Mouse (Mus musculus): ENCODE results near the gene Cdk5.
"Not testable (repeated sequence)": the region's sequence is repeated elsewhere in the genome, so short reads cannot be mapped to it uniquely, and the experiment has no call there.

Cdk5 gene

DNA sequence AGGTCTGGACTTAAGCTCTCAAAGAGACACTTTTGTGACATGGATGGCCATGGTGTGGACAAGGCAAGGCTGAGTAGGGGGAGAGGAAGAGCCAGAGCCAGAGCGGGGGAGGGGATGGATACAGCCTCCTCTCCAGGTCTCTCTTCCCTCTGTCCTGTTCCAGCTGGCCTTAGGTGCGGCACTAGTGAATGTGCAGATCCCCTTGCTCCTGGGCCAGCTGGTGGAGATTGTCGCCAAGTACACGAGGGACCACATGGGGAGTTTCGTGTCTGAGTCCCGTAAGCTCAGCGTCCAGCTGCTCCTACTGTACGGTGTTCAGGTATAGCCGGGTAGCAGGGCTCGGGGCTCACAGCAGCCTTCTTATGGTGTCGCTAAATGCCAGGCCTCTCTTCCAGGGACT is 23.0 kb downstream of the Cdk5 start:
- DNase-seq (ENCODE audit: low read depth in 1 of 2, low spot score in 2 of 2): no peak

GRCm38 (mm10) chr5:24399686-24400085 is 23.6 kb downstream of the Cdk5 start:
- DNase-seq (ENCODE audit: low read depth in 1 of 2, low spot score in 2 of 2): no peak

GRCm38 (mm10) chr5:24396254-24396653 is 27.1 kb downstream of the Cdk5 start:
- not testable (repeated sequence) for DNase-seq (ENCODE audit: low read depth in 1 of 2, low spot score in 2 of 2)

DNA sequence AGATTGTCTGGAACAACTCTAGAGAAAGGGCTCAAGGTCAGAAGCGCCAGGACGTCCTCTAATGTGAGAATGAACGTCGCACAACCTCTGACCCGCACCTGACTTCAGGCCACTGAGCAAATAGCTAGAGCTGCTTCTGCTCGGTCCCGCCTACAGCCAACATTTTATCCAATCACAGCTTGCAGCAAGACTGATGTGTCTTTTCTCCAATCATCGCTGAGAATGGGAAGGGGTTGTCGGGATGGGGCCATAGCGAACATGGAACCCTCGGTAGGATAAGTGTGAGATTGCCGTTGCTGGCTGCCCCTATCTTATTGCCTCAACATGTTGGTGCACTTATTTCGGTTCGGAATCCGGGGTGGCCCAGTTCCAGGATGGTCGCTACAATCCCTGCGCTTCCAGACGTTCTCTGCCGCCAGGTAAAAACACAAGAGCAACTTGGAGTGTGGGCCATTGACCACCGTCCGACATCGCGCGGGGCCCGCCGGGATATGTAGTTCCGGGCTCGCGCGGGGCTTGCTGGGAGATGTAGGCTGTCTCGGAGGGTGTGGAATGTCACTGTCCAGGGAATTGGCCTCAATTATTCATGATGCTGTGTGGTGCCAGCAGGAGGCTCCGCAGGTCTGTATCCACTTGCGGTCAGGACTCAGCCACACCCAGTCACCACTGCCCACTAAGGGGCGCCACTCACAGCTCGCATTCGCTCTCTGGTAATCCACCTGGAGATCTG is 29.0 kb downstream of the Cdk5 start:
- DNase-seq (ENCODE audit: low read depth in 1 of 2, low spot score in 2 of 2): peak; percentile 83 to 85

- peak; percentile 80 for DNase-seq (ENCODE audit: low read depth in 1 of 2, low spot score in 2 of 2)
These were observed 29.8 kb downstream of the Cdk5 start, which contains the start of gene Abcb8 for GRCm38 (mm10) chr5:24393392-24393997. Gene Abcb8, plus strand, starts transcription at chr5:24393663.

DNA sequence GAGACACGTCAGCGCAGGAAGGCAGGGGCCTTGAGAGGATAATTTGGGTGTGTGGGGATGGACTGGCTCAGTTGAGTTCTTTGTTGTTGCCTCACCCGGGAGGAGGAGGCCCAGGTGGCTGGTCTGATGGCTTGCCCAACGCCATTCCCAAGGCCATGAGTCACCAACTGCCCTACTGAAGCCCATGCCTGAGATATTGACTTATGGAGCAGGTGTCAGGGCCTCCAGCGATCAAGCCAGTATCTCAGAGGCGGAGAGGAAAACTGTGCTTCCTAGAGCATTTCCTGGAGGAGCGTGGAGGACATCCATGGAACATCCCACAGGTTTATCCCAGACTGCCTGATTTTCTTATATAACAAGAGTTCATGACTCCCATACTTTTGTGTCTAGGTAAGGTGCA is 30.6 kb downstream of the Cdk5 start:
- DNase-seq (ENCODE audit: low read depth in 1 of 2, low spot score in 2 of 2): no peak

GRCm38 (mm10) chr5:24391864-24392263 is 31.5 kb downstream of the Cdk5 start, which contains the start of gene Atg9b:
Gene Atg9b, minus strand, starts transcription at chr5:24392143.
- DNase-seq (ENCODE audit: low read depth in 1 of 2, low spot score in 2 of 2): no peak

- no peak for DNase-seq (ENCODE audit: low read depth in 1 of 2, low spot score in 2 of 2)
These were observed 33.7 kb downstream of the Cdk5 start for GRCm38 (mm10) chr5:24389658-24390020.

GRCm38 (mm10) chr5:24389011-24389657 is 34.2 kb downstream of the Cdk5 start:
- peak; percentile 44 to 53 for DNase-seq (ENCODE audit: low read depth in 1 of 2, low spot score in 2 of 2)

- DNase-seq (ENCODE audit: low read depth in 1 of 2, low spot score in 2 of 2): no peak
These were observed 34.9 kb downstream of the Cdk5 start for GRCm38 (mm10) chr5:24388246-24388915.

DNA sequence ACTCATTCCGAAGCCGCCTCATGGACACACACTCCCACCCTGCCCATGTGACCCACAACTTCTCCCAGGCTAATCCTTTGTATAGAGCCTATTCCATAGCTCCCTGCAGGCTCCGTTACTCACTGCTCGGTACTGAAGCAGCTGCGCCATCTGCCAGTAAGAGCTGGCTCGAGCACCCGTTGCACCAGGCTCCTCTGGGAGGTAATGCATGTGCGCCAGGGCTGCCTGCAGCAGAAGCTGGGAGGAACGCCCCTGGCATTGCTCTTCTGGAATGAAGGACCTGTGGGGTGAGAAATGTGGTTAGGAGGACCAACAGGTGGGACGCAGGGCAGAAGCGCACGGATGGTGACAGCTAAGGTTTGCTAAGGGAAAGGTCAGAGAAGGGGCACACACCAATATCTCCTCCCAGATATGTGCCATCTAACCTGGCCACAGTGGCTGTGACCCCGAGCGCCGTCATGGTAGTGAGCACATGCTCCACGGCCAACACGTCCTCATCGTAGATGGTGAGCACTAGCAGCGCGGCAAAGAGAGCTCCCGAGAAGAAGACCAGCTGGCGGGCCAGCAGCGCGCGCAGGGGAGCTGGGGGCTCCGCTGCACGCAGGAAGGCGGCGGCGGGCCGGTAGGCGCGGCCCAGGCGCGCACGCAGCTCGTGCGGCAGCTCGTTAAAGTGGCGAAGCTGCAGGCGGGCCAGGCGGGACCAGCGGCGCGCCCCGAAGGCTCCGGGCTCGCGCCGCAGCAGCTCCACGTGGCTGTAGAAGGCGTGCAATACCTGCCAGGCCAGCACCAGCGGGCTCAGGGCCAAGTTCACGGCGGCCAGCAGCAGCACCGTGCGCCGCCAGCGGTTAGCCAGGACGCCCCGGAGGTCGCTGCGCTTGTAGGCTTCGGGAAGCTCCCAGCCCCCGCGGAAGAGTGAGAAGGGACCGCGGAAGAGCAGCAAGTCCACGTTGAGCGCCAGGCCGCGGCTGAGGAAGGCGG is 35.8 kb downstream of the Cdk5 start:
- no peak for DNase-seq (ENCODE audit: low read depth in 1 of 2, low spot score in 2 of 2)

DNA sequence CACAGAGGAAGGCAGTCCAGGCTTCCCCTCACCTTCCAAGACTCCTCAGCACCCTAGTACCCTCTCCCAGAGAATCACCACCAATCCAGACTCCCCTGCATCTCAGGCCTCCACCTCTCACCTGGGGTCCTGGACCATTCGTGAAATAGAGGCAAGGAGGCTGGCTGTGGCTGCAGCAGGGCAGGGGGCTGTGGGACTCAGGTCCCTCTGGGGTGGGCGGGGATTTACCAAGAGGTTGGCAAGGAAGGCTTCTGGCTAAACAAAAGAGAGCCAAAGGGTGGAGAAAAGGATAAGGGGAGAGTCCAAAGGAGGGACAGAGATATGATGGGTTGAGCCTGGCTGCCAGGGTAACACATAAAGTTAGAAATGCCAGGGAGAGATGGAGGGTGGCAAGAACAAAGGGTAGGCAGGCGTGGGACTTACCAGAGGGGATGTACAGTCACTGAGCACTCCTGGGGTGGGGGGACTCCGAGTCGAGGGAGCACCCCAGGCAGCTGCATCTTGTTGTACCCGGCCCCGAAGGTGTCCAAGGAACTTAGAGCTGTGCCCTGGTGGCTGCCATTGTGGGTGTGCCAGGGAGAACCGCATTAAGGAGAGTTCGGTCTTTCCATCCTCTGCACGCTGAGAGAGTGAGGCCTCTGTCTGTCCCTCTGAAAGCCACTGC is 37.3 kb downstream of the Cdk5 start:
- no peak for DNase-seq (ENCODE audit: low read depth in 1 of 2, low spot score in 2 of 2)

DNA sequence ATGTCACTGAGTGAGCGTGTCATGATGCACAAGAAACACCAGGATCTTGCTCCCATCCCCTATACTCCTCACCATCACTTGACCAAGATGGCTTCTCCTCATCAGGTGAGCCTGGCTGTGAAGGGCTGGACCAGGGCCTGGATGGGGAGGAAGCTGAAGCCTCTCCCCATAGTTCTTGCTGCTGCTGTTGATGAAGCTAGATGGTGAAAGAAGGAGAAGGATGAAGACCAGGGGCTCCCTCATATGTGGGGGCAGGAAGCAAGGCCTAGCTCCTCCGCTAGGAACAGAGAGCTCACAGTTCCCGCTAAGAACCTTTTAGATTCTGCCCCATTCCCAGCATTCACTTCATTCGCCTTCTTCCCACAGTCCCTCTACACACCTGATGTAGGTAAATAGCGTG is 38.0 kb downstream of the Cdk5 start:
- DNase-seq (ENCODE audit: low read depth in 1 of 2, low spot score in 2 of 2): no peak

DNA sequence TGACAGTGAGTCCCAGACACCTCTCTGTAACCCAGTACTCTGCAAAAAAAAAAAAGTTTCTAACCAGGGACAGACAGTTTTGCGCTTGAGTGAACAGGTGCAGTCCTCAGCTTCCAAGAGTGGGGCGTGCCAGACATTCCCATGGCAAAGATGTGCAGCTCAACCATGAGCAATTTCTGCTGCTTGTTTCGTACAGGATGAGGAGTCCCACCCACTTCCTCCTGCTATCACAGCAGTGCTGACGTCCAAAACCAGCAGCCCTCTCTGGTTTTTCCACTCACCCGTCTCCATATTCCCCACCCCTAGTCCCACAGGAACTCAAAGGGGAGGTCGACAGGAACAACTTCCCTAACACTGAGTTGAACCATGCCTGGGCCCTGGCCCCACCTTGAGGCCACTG is 38.9 kb downstream of the Cdk5 start:
- no peak for DNase-seq (ENCODE audit: low read depth in 1 of 2, low spot score in 2 of 2)

DNA sequence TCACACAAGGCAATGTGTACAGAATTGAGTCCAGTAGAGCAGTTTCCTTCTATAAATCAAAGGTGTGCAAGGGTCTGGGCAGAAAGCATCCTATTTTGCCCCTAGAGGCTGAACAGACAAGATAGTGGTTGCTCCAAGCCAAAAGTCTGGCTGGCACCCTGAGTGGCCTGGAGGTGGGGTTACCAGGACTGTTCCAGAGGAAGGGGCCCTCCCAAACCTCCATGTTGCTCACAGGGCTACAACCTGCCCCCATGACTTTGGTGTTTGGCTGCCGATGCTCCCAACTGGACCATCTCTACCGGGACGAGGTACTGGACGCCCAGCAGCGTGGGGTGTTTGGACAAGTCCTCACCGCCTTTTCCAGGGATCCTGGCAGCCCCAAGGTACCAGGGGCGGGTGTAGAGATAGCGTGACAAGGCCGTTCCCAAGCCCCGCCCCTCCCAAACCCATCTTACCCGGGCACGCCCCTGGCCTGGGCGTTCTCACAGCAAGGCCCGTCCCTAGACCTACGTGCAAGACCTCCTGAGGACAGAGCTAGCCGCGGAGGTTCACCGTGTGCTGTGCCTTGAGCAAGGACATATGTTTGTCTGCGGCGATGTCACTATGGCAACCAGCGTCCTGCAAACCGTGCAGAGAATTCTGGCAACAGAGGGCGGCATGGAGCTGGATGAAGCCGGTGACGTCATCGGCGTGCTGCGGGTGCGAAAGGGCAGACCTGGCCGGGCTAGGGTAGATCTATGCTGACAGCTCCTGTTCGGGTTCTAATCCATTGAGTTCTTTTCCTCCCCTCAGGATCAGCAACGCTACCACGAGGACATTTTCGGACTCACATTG is 40.1 kb downstream of the Cdk5 start:
- peak; percentile 87 to 89 for DNase-seq (ENCODE audit: low read depth in 1 of 2, low spot score in 2 of 2)

GRCm38 (mm10) chr5:24381988-24382387 is 41.3 kb downstream of the Cdk5 start:
- DNase-seq (ENCODE audit: low read depth in 1 of 2, low spot score in 2 of 2): no peak

- no peak for DNase-seq (ENCODE audit: low read depth in 1 of 2, low spot score in 2 of 2)
These were observed 41.8 kb downstream of the Cdk5 start for GRCm38 (mm10) chr5:24381486-24381885.

DNA sequence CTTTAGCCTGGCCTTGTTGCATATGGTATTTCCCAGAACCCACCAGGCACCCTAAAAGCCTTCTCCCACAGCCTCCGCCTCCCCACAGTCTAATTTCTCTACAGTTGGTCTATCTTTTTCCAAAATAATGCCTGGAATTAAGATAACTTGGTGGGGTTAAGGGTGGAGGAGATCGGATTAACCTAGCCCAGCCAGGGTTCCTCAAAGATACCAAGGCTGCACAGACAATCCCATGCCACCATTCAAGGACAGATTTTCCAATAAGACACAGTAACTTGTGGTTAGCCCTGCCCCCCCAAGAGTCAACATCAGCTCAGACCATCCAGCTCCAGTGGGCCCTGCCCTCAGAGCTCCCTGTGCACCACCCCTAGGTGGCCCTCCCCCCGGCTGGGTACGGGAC is 42.8 kb downstream of the Cdk5 start:
- DNase-seq (ENCODE audit: low read depth in 1 of 2, low spot score in 2 of 2): no peak

DNA sequence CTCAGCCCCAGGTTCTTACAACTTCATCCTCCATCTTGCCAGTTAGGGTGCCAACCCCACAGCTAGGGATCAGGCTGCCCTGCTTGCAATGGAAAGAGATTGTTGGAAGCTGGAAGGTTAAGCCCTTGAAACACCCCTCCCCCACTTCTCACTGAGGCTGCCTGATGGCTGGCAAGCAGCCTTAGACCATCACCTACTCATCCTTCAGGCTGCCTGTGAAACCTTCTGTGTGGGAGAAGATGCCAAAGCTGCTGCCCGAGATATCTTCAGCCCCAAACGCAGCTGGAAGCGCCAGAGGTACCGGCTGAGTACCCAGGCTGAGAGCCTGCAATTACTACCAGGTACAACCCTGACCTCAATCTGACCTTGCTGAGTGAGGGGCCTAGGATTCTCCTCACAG is 43.8 kb downstream of the Cdk5 start:
- DNase-seq (ENCODE audit: low read depth in 1 of 2, low spot score in 2 of 2): no peak

All from monocyte, adult 2 months (primary cell).